Mouse (Mus musculus): ENCODE measurements around the gene Mapk9. TPM values are rescaled to one million over a fixed set of nuclear protein-coding genes. Genes with fewer than 3 reads are reported as not detected.

Mapk9 gene
- polyA plus RNA-seq, 1 experiment, result 42.6 TPM

GRCm38 (mm10) chr11:49900043-49900442, 53.5 kb downstream of the Mapk9 start:
- no peak overlapping the region for H3K27ac ChIP-seq (replicated peaks; ENCODE audit: low read depth, low read length)
- no peaks in the 10 kb centered on the region; the same call in 1 of the 2 replicates for H3K4me1 ChIP-seq (ENCODE audit: control insufficient read depth, insufficient read depth, insufficient read length, low read length)
- H3K4me3 ChIP-seq (ENCODE audit: insufficient read depth, low read depth, low read length), result no peak overlapping the region

- H3K4me3 ChIP-seq (ENCODE audit: insufficient read depth, low read depth, low read length), result peak overlapping the region; percentile 34
- no peaks in the 10 kb centered on the region; the same call in 1 of the 2 replicates for H3K4me1 ChIP-seq (ENCODE audit: control insufficient read depth, insufficient read depth, insufficient read length, low read length)
- no peak overlapping the region for H3K27ac ChIP-seq (replicated peaks; ENCODE audit: low read depth, low read length)
Measured at GRCm38 (mm10) chr11:49900962-49901658, 54.6 kb downstream of the Mapk9 start.

GRCm38 (mm10) chr11:49901659-49902458, 55.3 kb downstream of the Mapk9 start, which contains the start of gene Rasgef1c:
TSS of gene Rasgef1c (plus strand) at chr11:49901835.
- Histone ChIP-seq H3K4me1 (ENCODE audit: control insufficient read depth, insufficient read depth, insufficient read length, low read length) (no peaks in the 10 kb centered on the region), H3K4me3 (ENCODE audit: insufficient read depth, low read depth, low read length) (peak within 1 kb of the TSS; percentile 53), H3K27ac (replicated peaks; ENCODE audit: low read depth, low read length) (no peak within 1 kb of the TSS)

- H3K4me1 ChIP-seq (ENCODE audit: control insufficient read depth, insufficient read depth, insufficient read length, low read length), result no peaks in the 10 kb centered on the region
- no peak overlapping the region for H3K4me3 ChIP-seq (ENCODE audit: insufficient read depth, low read depth, low read length)
- H3K27ac ChIP-seq (replicated peaks; ENCODE audit: low read depth, low read length), result no peak overlapping the region
Measured at GRCm38 (mm10) chr11:49903333-49903732, 56.8 kb downstream of the Mapk9 start.

- H3K27ac ChIP-seq (replicated peaks; ENCODE audit: low read depth, low read length), result no peak overlapping the region
Measured at GRCm38 (mm10) chr11:49918521-49919180, 72.1 kb downstream of the Mapk9 start.

GRCm38 (mm10) chr11:49919304-49919703, 72.8 kb downstream of the Mapk9 start:
- Histone ChIP-seq H3K27ac (replicated peaks; ENCODE audit: low read depth, low read length) (no peak overlapping the region), H3K4me1 (ENCODE audit: control insufficient read depth, insufficient read depth, insufficient read length, low read length) (no peaks in the 10 kb centered on the region), H3K4me3 (ENCODE audit: insufficient read depth, low read depth, low read length) (no peak overlapping the region)

More at GRCm38 (mm10) chr11:49918521-49919180, 72.1 kb downstream of the Mapk9 start:
- H3K4me3 ChIP-seq (ENCODE audit: insufficient read depth, low read depth, low read length), result no peak overlapping the region
- no peaks in the 10 kb centered on the region for H3K4me1 ChIP-seq (ENCODE audit: control insufficient read depth, insufficient read depth, insufficient read length, low read length)

- no peak overlapping the region for H3K4me3 ChIP-seq (ENCODE audit: insufficient read depth, low read depth, low read length)
- no peak overlapping the region for H3K27ac ChIP-seq (replicated peaks; ENCODE audit: low read depth, low read length)
- no peaks in the 10 kb centered on the region for H3K4me1 ChIP-seq (ENCODE audit: control insufficient read depth, insufficient read depth, insufficient read length, low read length)
Measured at GRCm38 (mm10) chr11:49923539-49923938, 77.0 kb downstream of the Mapk9 start.

GRCm38 (mm10) chr11:49926183-49926582, 79.6 kb downstream of the Mapk9 start:
- no peak overlapping the region for H3K27ac ChIP-seq (replicated peaks; ENCODE audit: low read depth, low read length)
- H3K4me1 ChIP-seq (ENCODE audit: control insufficient read depth, insufficient read depth, insufficient read length, low read length), result no peaks in the 10 kb centered on the region
- H3K4me3 ChIP-seq (ENCODE audit: insufficient read depth, low read depth, low read length), result no peak overlapping the region

- Histone ChIP-seq H3K4me1 (ENCODE audit: control insufficient read depth, insufficient read depth, insufficient read length, low read length) (no peaks in the 10 kb centered on the region), H3K4me3 (ENCODE audit: insufficient read depth, low read depth, low read length) (no peak overlapping the region), H3K27ac (replicated peaks; ENCODE audit: low read depth, low read length) (no peak overlapping the region)
Measured at GRCm38 (mm10) chr11:49927169-49927568, 80.6 kb downstream of the Mapk9 start.

- Histone ChIP-seq H3K4me3 (ENCODE audit: insufficient read depth, low read depth, low read length) (no peak overlapping the region), H3K27ac (replicated peaks; ENCODE audit: low read depth, low read length) (no peak overlapping the region), H3K4me1 (ENCODE audit: control insufficient read depth, insufficient read depth, insufficient read length, low read length) (no peaks in the 10 kb centered on the region)
Measured at GRCm38 (mm10) chr11:49927670-49928069, 81.1 kb downstream of the Mapk9 start.

GRCm38 (mm10) chr11:49931037-49931625, 84.6 kb downstream of the Mapk9 start:
- H3K4me3 ChIP-seq (ENCODE audit: insufficient read depth, low read depth, low read length), result no peak overlapping the region
- no peaks in the 10 kb centered on the region for H3K4me1 ChIP-seq (ENCODE audit: control insufficient read depth, insufficient read depth, insufficient read length, low read length)
- no peak overlapping the region for H3K27ac ChIP-seq (replicated peaks; ENCODE audit: low read depth, low read length)

- no peak overlapping the region for H3K4me3 ChIP-seq (ENCODE audit: insufficient read depth, low read depth, low read length)
- no peaks in the 10 kb centered on the region for H3K4me1 ChIP-seq (ENCODE audit: control insufficient read depth, insufficient read depth, insufficient read length, low read length)
- no peak overlapping the region for H3K27ac ChIP-seq (replicated peaks; ENCODE audit: low read depth, low read length)
Measured at GRCm38 (mm10) chr11:49931853-49932252, 85.3 kb downstream of the Mapk9 start.

- Histone ChIP-seq H3K4me1 (ENCODE audit: control insufficient read depth, insufficient read depth, insufficient read length, low read length) (no peaks in the 10 kb centered on the region), H3K4me3 (ENCODE audit: insufficient read depth, low read depth, low read length) (no peak overlapping the region), H3K27ac (replicated peaks; ENCODE audit: low read depth, low read length) (no peak overlapping the region)
Measured at GRCm38 (mm10) chr11:49933811-49934210, 87.3 kb downstream of the Mapk9 start.

- Histone ChIP-seq H3K4me3 (ENCODE audit: insufficient read depth, low read depth, low read length) (no peak overlapping the region), H3K27ac (replicated peaks; ENCODE audit: low read depth, low read length) (no peak overlapping the region), H3K4me1 (ENCODE audit: control insufficient read depth, insufficient read depth, insufficient read length, low read length) (no peaks in the 10 kb centered on the region)
Measured at GRCm38 (mm10) chr11:49934322-49934721, 87.8 kb downstream of the Mapk9 start.

Data from brown adipose tissue, adult 24 weeks (tissue).